Mouse (Mus musculus) embryonic fibroblast, embryonic 13.5 days (primary cell): ENCODE measurements around the gene Xirp1.

Experiments
- CTCF ChIP-seq: IDR thresholded peaks from 2 replicates; pipeline ENCODE4 v1.5.1; 2011; ENCODE audit warnings: mild to moderate bottlenecking, control low read depth, low read length, moderate library complexity, borderline replicate concordance; ENCODE audit not compliant: insufficient read depth
- POLR2A ChIP-seq: IDR thresholded peaks from 2 replicates; pipeline ENCODE4 v1.6.1; 2011; ENCODE audit warnings: low read depth, mild to moderate bottlenecking, control low read depth, low read length, moderate library complexity

GRCm38 (mm10) chr9:120016956-120017355 is 6.4 kb downstream of the Xirp1 start:
- no peak for TF ChIP-seq CTCF
- TF ChIP-seq POLR2A: no peak
